Mouse (Mus musculus): ENCODE data around the gene Vmn2r97. TPM values are rescaled to one million over a fixed set of nuclear protein-coding genes. Genes with fewer than 3 reads are reported as not detected.

Gene Vmn2r97
- not detected for polyA plus RNA-seq (2014; fragmentation: Illumina TruSeq; extraction: RNeasy Lipid Tissue Mini Kit (QIAGEN cat#74804); ENCODE audit: low replicate concordance)

GRCm38 (mm10) chr17:18914000-18914399 is at the start of gene Vmn2r97:
Gene Vmn2r97, plus strand, starts transcription at chr17:18914300.

Other genes with a start within 250 kb of the Vmn2r97 start
- not detected for gene Vmn2r98, start 139.2 kb downstream of the Vmn2r97 start, polyA plus RNA-seq (2014; fragmentation: Illumina TruSeq; extraction: RNeasy Lipid Tissue Mini Kit (QIAGEN cat#74804); ENCODE audit: low replicate concordance)